Mouse (Mus musculus) left cerebral cortex, adult 18-20 months (tissue): ENCODE measurements at regions not wholly inside any gene's neighbourhood (a gene's known extent, or its start where the extent isn't known, plus 50 kb on each side); places are given as distances from the start of the nearest gene placed in this dataset.

Experiments used
- DNase-seq, 2 experiments: peaks; one replicate each; pipeline ENCODE4 v3.0.0; 2021 to 2022; ENCODE audit warnings: low spot score in 2 of 2, mixed read lengths in 1 of 2

GRCm38 (mm10) chr8:97733338-97733737 is 1682.9 kb downstream of the Cdh8 start:
- DNase-seq: no peak

DNA sequence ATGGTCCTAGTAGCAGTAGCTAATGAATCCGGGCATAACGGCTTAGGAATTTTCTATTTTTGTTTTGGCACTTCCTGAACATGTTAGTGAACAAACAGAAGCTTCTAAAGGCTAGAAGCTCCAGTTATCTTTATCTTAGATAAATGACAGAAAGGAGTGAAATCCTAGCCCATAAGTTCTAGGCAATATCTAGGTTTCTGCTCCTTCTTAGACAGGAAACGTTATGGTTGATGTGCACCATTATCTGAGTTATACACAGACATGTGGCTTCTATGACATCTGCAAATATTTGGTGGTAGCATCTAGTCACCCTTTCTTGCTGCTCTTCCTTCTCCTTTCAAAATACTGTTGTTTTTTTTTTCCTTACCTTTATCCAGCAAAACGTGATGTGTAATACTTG is 1693.6 kb downstream of the Cdh8 start:
- DNase-seq: no peak

GRCm38 (mm10) chr8:97701706-97702105 is 1714.6 kb downstream of the Cdh8 start:
- DNase-seq: peak in 1 of 2 experiments; percentile 1

- DNase-seq: no peak
Measured at GRCm38 (mm10) chr8:97664404-97664803, 1751.9 kb downstream of the Cdh8 start.

DNA sequence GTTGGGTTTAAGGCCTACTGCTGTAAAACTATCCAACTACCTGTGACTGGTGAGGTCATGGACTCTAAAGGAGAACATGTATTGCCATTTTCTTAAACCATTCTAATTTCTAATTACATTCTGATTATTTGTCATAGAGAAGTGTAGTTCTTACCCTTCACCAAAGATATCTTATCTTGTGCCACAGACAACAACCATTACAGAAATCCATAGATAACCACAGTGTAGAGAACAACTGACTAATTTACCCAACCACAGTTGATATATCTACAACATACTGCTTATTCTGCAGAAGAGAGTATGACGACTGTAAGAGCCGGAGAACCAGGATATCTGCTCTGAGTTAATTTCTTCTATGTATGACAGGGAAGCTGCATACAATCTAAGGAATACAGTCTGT is 1754.1 kb downstream of the Cdh8 start:
- DNase-seq: no peak

DNA sequence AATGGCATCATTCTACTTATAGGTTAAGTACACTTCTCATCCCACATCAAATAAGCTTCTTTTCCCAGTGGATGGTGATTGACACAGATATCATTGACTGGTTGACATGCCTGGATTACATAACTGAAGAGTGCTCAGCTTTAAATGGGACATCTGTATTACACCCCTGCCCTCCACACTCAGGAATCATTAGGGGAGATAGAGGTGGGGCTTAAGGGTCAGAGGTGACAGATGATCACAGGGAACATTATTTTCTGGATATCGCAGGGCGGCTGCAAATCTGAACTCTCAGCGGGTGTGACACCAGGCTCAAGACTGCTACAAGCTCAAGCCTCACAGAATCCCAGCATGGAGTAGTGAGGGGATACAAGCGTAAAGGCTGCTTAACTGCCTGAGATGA is 1763.5 kb upstream of the Got2 start:
- no peak for DNase-seq

DNA sequence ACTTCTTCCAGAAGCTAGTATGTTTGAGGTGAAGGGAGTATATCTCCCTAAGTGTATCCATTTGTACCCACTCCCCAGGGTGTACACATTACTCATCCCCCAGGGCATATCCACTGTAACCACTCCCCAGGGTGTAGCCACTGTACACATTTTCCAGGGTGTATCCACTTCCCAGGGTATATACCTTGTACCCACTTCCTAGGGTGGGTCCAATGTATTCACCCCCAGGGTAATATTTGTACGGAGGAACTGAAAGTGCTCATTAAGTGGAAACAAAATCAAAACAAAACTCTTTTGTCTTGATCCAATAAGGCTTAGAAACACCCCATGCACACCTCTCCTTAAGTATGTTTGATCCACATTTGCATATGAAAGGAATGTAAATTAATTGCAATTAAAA is 1744.6 kb upstream of the Got2 start:
- no peak for DNase-seq
